Mouse (Mus musculus) lung, adult 2 months (tissue): ENCODE measurements around the gene E2f8. TPM values are rescaled to one million over a fixed set of nuclear protein-coding genes. Genes with fewer than 3 reads are reported as not detected.

ENCODE experiments used
- DNase-seq: peaks from one replicate; pipeline ENCODE4 v3.0.0; 2022
- H3K4me1 ChIP-seq: fragments of 200-500 bp; 2 replicates; pipeline ENCODE4 v1.6.1; 2011; ENCODE audit warnings: low read length; ENCODE audit not compliant: control insufficient read depth, insufficient read depth
- H3K4me3 ChIP-seq: fragments of 200-500 bp; replicated peaks from 2 replicates; pipeline ENCODE3; 2011; ENCODE audit warnings: low read depth, mild to moderate bottlenecking, control low read depth, low read length; ENCODE audit errors: extremely low read depth
- CTCF ChIP-seq: fragments of 200-500 bp; IDR thresholded peaks from 2 replicates; pipeline ENCODE4 v1.5.1; 2011; ENCODE audit warnings: mild to moderate bottlenecking, low read length, control low read depth; ENCODE audit not compliant: insufficient read depth
- POLR2A ChIP-seq: fragments of 200-500 bp; IDR thresholded peaks from 2 replicates; pipeline ENCODE4 v1.6.1; 2011; ENCODE audit warnings: low read depth, mild to moderate bottlenecking, control low read depth, low read length, borderline replicate concordance; ENCODE audit errors: extremely low read depth
- WGBS: fragments of 180-500 bp; shearing (Covaris S2); methylation state at CpG from one replicate; pipeline ENCODE4 v1.1.7; 2018; 5-methylcytosine and 5-hydroxymethylcytosine counted together
- polyA plus RNA-seq: library from polyadenylated mRNA; depleted of rRNA; stranded (reverse); fragments of >200 nt; gene quantifications from 2 replicates; pipeline ENCODE4 v1.2.3, GENCODE M21; 2012

E2f8 gene
- polyA plus RNA-seq, 1 experiment: 0.90 TPM

DNA sequence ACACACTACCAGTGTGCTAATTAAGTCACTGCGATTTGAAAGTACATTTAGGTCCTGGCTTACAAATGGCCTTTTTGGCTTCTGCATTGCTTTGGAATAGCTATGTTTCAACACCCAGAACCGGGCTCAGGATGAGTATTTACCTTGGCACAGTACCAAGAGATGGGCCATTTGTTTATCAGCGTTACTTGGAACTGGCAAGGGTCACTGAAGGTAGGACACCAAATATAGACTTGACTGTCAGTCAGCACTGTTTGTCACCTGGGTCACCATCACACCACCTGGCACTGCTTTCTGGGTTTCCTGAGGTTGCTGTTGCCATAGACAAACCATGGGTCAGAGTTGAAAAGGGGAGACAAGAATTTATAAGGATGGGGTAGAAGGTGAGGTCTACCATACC, 39.0 kb downstream of the E2f8 start:
- Histone ChIP-seq H3K4me1 (no peaks in the 10 kb centered on the region), H3K4me3 (no peak overlapping the region)
- WGBS: 50% methylated on average over 3 of the region's 3 CpGs
- TF ChIP-seq CTCF (no peak), POLR2A (no peak)
- no peak for DNase-seq

DNA sequence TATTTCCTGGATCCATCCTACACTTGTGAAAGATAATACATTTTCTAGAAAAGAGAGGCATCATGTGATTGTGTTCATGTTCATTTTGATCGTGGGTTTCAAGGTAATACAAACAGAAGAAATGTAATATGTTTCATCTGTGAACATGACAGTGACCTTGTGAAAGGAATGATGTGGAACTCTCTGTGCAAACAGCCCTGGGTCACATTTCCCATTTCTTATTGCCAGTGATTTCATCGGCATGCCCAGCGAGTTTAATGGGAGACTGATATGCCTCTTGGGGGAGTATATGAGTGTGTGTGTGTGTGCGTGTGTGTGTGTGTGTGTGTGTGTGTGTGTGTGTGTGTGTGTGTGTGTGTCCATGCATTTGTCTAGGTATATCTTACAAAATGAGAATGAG, 39.9 kb downstream of the E2f8 start:
- no peak overlapping the region for H3K4me3 ChIP-seq
- WGBS: 69% methylated on average over 4 of the region's 4 CpGs

DNA sequence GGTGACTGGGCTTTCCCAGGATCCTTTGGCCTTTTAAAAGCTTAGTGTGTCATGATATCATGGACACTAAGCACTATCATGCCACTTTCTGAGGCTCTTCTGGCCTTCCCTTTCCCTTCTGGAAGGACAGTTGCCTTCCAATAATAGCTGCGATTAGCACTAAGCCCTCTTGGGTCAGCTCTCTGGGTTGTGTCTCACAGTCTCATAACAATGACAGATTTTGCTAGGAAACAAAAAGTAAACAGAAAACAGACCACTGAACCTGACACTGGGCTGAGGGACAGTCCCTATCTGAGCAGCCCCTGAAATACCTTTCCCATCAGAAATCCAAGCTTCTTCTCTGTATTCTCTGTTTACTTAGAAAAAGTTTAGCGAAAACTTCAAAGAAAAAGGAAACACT, 40.9 kb downstream of the E2f8 start:
- DNase-seq: no peak
- Histone ChIP-seq H3K4me3 (no peak overlapping the region), H3K4me1 (no peaks in the 10 kb centered on the region)
- no peak for TF ChIP-seq CTCF
- 41% methylated on average over 2 of the region's 2 CpGs for WGBS

More for the DNA sequence above, 39.9 kb downstream of the E2f8 start:
- no peak for DNase-seq
- TF ChIP-seq CTCF (no peak), POLR2A (no peak)
- H3K4me1 ChIP-seq: no peaks in the 10 kb centered on the region

DNA sequence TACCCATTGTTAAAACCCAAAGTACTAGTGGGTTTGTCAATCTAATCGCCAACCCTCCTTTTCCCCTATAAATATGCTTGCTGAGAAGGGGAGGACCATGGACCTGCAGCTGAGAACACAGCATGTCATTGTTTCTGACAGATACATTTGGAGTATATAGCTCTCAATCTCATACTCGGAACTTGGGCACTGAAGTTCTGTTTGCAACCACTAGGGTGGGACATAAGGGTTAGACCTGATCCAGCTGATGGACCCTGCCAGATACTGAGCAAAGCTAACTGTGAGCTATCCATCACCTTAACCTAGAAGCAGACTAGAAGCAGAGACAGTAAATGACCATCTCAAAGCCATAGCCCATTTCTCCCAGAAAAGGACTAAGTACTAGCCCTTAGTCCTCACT, 43.0 kb downstream of the E2f8 start:
- no peak for DNase-seq
- TF ChIP-seq POLR2A (no peak), CTCF (no peak)
- no peaks in the 10 kb centered on the region for H3K4me1 ChIP-seq
- WGBS: 61% methylated on average over 2 of the region's 2 CpGs
- H3K4me3 ChIP-seq: no peak overlapping the region

DNA sequence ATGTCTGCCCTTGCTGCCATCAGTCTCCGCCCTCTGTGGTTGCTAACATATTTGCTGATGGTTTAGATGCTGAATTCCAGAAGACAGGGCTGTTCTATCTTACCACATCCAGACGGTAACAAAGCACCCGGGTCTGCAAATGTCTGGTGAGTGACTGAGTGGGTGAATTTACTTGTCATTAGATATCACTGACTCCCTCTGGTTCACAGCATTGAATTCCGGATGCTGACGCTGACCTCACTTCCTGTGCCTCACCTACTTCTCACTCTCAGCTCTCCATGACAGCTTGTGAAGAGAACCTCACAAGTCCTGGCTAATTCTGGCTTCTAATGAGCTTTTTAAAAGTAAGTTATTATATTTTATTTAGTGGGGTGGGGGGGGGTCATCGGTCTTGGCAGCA, 44.4 kb downstream of the E2f8 start:
- TF ChIP-seq CTCF: no peak
- no peak for TF ChIP-seq POLR2A

DNA sequence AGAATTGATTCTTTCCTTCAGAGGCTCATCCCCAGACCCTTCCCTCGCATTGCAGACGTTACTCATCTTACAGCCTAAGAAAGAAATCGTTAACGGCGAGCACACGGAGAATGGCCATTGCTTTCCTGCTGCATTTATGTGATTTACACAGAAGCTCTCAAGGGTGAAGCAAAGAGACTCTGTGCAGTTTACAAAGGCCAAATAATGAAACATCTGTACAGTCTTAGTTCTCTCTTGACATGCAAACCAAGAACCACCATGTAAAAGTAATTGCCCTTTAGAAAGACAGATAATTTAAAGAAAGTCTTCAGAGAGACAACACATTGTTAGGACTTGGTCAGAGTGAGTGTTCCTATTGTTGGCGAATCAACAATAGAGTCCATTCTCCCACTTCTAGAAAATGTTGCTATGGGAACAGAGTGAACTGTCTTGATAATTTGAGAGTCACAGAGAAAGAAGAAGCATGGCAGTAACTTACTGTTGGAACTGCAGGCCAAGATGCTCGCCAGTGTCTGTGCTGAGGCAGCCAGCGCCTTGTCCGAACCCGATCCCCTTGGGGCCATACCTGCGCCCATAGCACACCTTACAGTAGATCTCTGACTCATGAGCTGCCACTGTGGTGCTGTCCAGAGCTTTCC, 46.3 kb downstream of the E2f8 start:
- H3K4me1 ChIP-seq: no peaks in the 10 kb centered on the region
- WGBS: 91% methylated on average over 12 of the region's 12 CpGs
- no peak overlapping the region for H3K4me3 ChIP-seq
- DNase-seq: no peak
- TF ChIP-seq POLR2A (no peak), CTCF (no peak)

More for the DNA sequence above, 44.4 kb downstream of the E2f8 start:
- H3K4me1 ChIP-seq: no peaks in the 10 kb centered on the region
- DNase-seq: no peak
- 42% methylated on average over 6 of the region's 6 CpGs for WGBS
- no peak overlapping the region for H3K4me3 ChIP-seq

DNA sequence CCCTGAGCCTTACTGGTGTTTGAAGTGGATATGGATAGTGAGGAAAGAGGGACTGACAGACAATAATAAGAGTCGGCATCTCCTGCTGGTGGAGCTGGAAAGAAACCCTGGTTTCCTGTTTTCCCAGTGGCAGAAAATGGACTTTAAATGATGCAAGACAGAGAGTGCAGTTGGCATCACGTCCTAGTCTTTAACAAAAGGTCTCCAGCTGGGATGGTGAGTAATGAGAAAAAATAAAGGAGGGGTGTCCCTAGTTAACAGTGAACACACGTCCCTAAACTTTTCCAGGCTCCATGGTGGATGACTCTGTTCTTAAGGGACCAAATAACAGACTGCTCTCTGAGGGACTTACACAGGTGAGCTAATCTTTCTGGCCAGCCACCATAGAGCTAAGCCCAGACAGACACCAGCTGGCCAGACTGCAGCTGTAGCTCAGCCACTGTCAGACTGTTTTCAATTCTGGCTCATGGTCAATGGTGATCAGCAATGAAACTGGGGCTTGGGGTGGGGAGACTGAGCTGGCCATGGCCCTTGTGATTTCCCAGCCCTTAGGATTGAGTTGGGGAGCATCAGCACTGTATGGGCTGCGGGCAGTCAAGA, 46.9 kb downstream of the E2f8 start:
- TF ChIP-seq POLR2A (no peak), CTCF (no peak)
- H3K4me1 ChIP-seq: no peaks in the 10 kb centered on the region
- WGBS: 56% methylated on average over 4 of the region's 4 CpGs
- no peak for DNase-seq
- H3K4me3 ChIP-seq: no peak overlapping the region

DNA sequence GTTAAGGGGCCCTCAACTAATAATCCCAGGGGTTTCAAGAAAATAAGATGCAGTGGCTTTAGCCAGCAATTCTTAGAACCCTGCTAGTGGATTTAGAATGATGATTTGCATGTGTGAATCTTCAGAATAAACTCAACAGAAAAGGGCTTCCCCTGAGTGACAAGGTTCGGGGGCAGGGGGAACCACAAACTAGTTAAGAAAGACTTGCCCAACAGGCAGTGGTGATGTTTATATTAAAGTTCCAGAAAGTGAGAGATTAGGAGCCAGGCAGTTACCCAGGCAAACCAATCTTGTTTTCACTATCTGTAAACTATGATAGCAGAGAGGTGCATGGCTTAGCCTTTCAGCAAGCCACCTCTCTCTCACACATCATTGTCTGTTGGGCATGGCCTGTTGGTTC, 48.7 kb downstream of the E2f8 start:
- Histone ChIP-seq H3K4me3 (no peak overlapping the region), H3K4me1 (no peaks in the 10 kb centered on the region)
- DNase-seq: no peak
- 63% methylated on average over 1 of the region's 1 CpGs for WGBS
- TF ChIP-seq POLR2A (no peak), CTCF (no peak)

DNA sequence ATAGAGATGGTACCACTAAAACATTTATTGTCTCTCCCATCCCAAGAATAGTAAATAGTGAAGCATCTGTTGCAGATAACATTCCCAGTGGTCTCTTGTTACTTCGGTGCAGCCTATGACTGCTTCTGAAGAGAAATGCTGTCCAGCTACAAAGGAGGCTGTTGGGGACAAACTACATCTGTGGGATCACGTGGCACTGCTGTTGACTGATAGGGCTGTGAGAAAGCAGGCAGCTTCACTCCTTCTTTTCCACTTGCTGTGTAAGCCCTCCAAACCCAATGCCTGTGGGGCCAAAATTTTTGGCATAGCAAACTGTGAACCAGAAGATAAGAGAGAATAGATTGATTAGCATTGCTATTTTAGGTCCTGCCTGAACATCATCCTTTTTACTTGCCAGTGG, 51.0 kb downstream of the E2f8 start:
- Histone ChIP-seq H3K4me3 (no peak overlapping the region), H3K4me1 (no peaks in the 10 kb centered on the region)
- no peak for DNase-seq
- TF ChIP-seq CTCF (no peak), POLR2A (no peak)
- WGBS: 28% methylated on average over 2 of the region's 2 CpGs

DNA sequence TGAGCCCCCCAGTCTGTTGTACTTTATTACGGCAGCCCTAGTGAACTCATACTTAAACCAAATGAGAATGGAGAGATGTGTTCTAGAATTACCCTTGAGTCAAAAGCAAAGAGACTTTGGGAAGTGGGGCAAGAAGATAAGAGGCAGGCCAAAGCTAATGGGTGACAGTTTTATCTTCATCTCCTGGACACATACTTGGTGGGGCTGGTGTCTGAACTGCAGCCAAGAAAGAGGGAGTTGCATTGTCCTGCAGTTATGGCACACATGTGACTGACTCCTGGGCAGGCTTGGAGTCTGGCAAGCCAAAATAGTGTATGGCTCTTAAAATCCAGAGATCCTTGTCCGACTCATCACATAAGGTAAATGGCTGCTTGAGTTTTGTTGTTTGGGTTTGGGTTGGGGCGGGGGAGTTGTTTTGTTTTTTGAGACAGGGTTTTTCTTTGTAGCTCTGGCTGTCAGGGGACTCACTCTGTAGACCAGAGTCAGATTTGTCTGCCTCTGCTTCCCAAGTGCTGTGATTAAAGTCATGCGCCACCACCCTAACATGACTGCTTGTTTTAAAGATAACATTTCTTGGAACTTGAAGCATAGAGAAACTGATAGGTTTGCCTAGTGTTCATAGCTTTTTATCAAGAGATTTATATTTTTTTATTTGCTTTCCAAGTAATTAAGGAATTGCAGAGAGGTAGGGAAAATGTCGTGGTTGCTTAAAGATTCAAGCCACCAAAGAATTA, 52.1 kb downstream of the E2f8 start:
- 74% methylated on average over 5 of the region's 5 CpGs for WGBS
- no peak for DNase-seq
- no peaks in the 10 kb centered on the region for H3K4me1 ChIP-seq
- no peak overlapping the region for H3K4me3 ChIP-seq
- TF ChIP-seq POLR2A: no peak
- no peak for TF ChIP-seq CTCF
